Mouse (Mus musculus) gastrocnemius, postnatal 14 days (tissue): ENCODE results near the gene Adgrf2. TPM values are rescaled to one million over a fixed set of nuclear protein-coding genes. Genes with fewer than 3 reads are reported as not detected.

Experiments
- total RNA-seq, 2 experiments: library from RNA; stranded (reverse); gene quantifications; 2 replicates each; pipeline ENCODE4 v1.2.3; 2021

Gene Adgrf2
- total RNA-seq, 2 experiments from 2014 or later, result 0.08 to 0.31 TPM

Other genes starting within 250 kb of the Adgrf2 start
- not detected for gene Opn5, start 130.8 kb downstream of the Adgrf2 start, total RNA-seq
- gene Adgrf4, start 49.9 kb downstream of the Adgrf2 start, total RNA-seq, result under 1 TPM; 0.18 TPM
- gene Cd2ap, start 134.5 kb upstream of the Adgrf2 start, total RNA-seq, result 10 to 100 TPM; 18.0 to 20.7 TPM